Mouse (Mus musculus) E14TG2a.4 (cell line): ENCODE results near the gene Wdr62.

ENCODE experiments used
- H3K27me3 ChIP-seq: 2 replicates; pipeline ENCODE4 v1.6.1; 2014; ENCODE audit warnings: low read length, control low read depth; ENCODE audit not compliant: insufficient read depth
- H3K36me3 ChIP-seq: 2 replicates; pipeline ENCODE4 v1.6.1; 2014; ENCODE audit warnings: low read length, control low read depth; ENCODE audit not compliant: insufficient read depth
- H3K4me1 ChIP-seq: replicated peaks from 2 replicates; pipeline ENCODE4 v1.6.1; 2014; ENCODE audit warnings: low read depth, low read length, control low read depth
- H3K4me3 ChIP-seq: replicated peaks from 2 replicates; pipeline ENCODE4 v1.5.1; 2014; ENCODE audit warnings: mild to moderate bottlenecking, low read length
- H3K9me3 ChIP-seq: 2 replicates; pipeline ENCODE4 v1.6.1; 2014; ENCODE audit warnings: low read length, control low read depth
- CTCF ChIP-seq: conservative IDR thresholded peaks from 2 replicates; pipeline ENCODE4 v1.5.1; 2014; ENCODE audit warnings: low read length
- NANOG ChIP-seq: IDR thresholded peaks from 2 replicates; pipeline ENCODE4 v1.6.1; 2014; ENCODE audit warnings: borderline replicate concordance, low read length, mixed read lengths
- POU5F1 ChIP-seq: IDR thresholded peaks from 2 replicates; pipeline ENCODE4 v1.6.1; 2014; ENCODE audit warnings: low read length, borderline replicate concordance

Wdr62 gene

GRCm38 (mm10) chr7:30291215-30292131, 11.3 kb upstream of the Wdr62 start, which contains the start of gene Clip3:
TSS of gene Clip3 (plus strand) at chr7:30291728.
- Histone ChIP-seq H3K27me3 (no peaks in the 10 kb centered on the region), H3K9me3 (no peaks in the 10 kb centered on the region), H3K36me3 (no peaks in the 10 kb centered on the region), H3K4me3 (peak within 1 kb of the TSS; percentile 83), H3K4me1 (peaks cover 58% of the 10 kb centered on the region)
- TF ChIP-seq POU5F1 (no peak), CTCF (no peak)

- Histone ChIP-seq H3K4me3 (peak overlapping the region; percentile 50), H3K27me3 (no peaks in the 10 kb centered on the region), H3K9me3 (no peaks in the 10 kb centered on the region), H3K4me1 (peaks cover 61% of the 10 kb centered on the region), H3K36me3 (no peaks in the 10 kb centered on the region)
- TF ChIP-seq NANOG (no peak), POU5F1 (no peak), CTCF (no peak)
These were observed 9.6 kb upstream of the Wdr62 start for GRCm38 (mm10) chr7:30289714-30290399.

GRCm38 (mm10) chr7:30289071-30289713, 9.0 kb upstream of the Wdr62 start:
- Histone ChIP-seq H3K4me3 (peak overlapping the region; percentile 50), H3K36me3 (no peaks in the 10 kb centered on the region), H3K4me1 (peaks cover 61% of the 10 kb centered on the region), H3K27me3 (no peaks in the 10 kb centered on the region), H3K9me3 (no peaks in the 10 kb centered on the region)
- no peak for TF ChIP-seq CTCF
- TF ChIP-seq POU5F1 = no peak
- TF ChIP-seq NANOG = no peak

GRCm38 (mm10) chr7:30288046-30288445, 7.8 kb upstream of the Wdr62 start:
- Histone ChIP-seq H3K27me3 (no peaks in the 10 kb centered on the region), H3K4me1 (peaks cover 62% of the 10 kb centered on the region), H3K9me3 (no peaks in the 10 kb centered on the region), H3K36me3 (no peaks in the 10 kb centered on the region), H3K4me3 (no peak overlapping the region)
- TF ChIP-seq NANOG (no peak), POU5F1 (no peak), CTCF (no peak)

GRCm38 (mm10) chr7:30286701-30287410, 6.6 kb upstream of the Wdr62 start:
- H3K4me1 ChIP-seq = peaks cover 68% of the 10 kb centered on the region
- H3K9me3 ChIP-seq = no peaks in the 10 kb centered on the region
- H3K27me3 ChIP-seq = no peaks in the 10 kb centered on the region
- H3K4me3 ChIP-seq = no peak overlapping the region
- no peak for TF ChIP-seq NANOG
- TF ChIP-seq POU5F1 = no peak
- TF ChIP-seq CTCF = no peak
- H3K36me3 ChIP-seq = no peaks in the 10 kb centered on the region

- H3K4me1 ChIP-seq = peaks cover 65% of the 10 kb centered on the region
- H3K9me3 ChIP-seq = no peaks in the 10 kb centered on the region
- H3K36me3 ChIP-seq = peaks cover 9% of the 10 kb centered on the region
- no peak for TF ChIP-seq CTCF
- TF ChIP-seq POU5F1 = no peak
- TF ChIP-seq NANOG = no peak
- H3K27me3 ChIP-seq = no peaks in the 10 kb centered on the region
- no peak overlapping the region for H3K4me3 ChIP-seq
These were observed 2.5 kb upstream of the Wdr62 start for GRCm38 (mm10) chr7:30282740-30283139.

- Histone ChIP-seq H3K27me3 (no peaks in the 10 kb centered on the region), H3K4me1 (peaks cover 63% of the 10 kb centered on the region), H3K9me3 (no peaks in the 10 kb centered on the region), H3K4me3 (peak overlapping the region; percentile 98), H3K36me3 (peaks cover 19% of the 10 kb centered on the region)
- TF ChIP-seq CTCF = no peak
- TF ChIP-seq POU5F1 = no peak
- no peak for TF ChIP-seq NANOG
These were observed 1.3 kb upstream of the Wdr62 start for GRCm38 (mm10) chr7:30281522-30281921.
